Mouse (Mus musculus): ENCODE results near the gene Abcd4. TPM values are rescaled to one million over a fixed set of nuclear protein-coding genes. Genes with fewer than 3 reads are reported as not detected.
A peak's percentile ranks its signal among the peaks of the same experiment; 100 is the strongest.

Abcd4 gene
- total RNA-seq (2015; ENCODE audit: low replicate concordance) = 0.72 TPM in 1 of 2 replicates, not detected in the other
- total RNA-seq (2017; ENCODE audit: low replicate concordance) = 0.77 TPM in 1 of 2 replicates, not detected in the other

- peak; percentile 99 for ATAC-seq (replicated peaks; ENCODE audit: low FRiP score, poor library complexity, severe bottlenecking)
Observed at GRCm38 (mm10) chr12:84616977-84617630, at the start of gene Abcd4. Gene Abcd4, minus strand, starts transcription at chr12:84617413.

- ATAC-seq (replicated peaks; ENCODE audit: low FRiP score, poor library complexity, severe bottlenecking) = peak; percentile 61; the same call in 1 of the 2 replicates
Observed at GRCm38 (mm10) chr12:84653912-84654311, 36.7 kb upstream of the Abcd4 start.

DNA sequence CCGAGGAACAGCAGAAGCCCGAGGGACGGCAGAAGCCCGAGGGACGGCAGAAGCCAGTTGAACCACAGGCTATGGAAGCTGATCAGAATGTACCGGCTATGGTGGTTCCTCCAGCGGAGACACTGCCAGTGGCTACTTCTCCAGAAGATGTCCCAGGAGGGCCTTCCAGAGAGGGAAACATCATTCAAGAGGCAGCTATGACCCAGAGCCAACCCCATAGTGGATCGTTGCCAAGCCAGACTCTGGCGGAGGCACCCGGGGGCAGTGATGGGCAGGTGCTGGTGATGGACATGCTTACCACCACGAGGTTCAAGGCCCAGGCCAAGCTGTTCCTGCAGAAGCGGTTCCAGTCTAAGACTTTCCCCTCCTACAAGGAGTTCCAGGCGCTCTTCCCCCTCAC is 33.0 kb upstream of the Abcd4 start:
- ATAC-seq (replicated peaks; ENCODE audit: low FRiP score, poor library complexity, severe bottlenecking) = no peak

DNA sequence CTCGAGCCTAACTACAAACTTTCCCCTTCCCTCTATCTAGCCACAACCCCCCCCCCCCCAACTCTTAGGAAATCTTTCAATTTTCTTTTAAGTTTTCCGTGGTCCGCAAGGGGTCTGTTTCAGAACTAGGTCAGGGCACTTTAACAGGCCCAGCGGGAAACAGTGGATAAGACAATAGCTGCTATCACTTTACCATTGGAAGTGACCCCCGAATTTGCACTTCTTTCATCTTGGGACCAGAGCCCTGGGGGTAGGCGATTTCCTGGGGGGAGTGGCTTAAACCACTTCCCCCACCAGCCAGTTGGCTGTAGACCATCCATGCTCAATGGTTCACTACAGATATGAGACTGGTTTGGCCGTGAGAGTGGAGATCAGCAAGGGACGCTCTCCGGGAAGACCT is 23.4 kb upstream of the Abcd4 start, which contains the start of gene Vrtn:
Gene Vrtn, plus strand, starts transcription at position 366 of the 400 bp plus-strand sequence.
- no peak for ATAC-seq (replicated peaks; ENCODE audit: low FRiP score, poor library complexity, severe bottlenecking)

DNA sequence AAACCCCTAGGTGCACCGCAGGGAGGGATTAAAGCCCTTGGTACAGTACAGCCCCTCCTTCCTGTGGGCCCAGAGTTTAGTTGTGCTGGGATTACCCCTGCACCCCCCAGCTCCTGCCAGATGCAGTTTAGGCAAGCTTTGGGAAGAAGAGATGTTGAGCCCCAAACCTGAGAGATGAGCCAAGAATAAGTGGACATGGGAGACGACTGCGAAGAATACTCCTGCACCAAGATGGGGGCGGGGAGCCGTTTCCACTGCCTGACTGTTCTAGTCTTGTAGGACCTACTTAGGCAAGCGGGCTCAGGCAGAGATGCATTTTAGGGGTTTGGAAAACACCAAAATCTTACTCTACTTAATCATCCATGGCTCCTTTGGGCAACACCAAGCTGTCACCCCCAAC is 23.0 kb upstream of the Abcd4 start:
- ATAC-seq (replicated peaks; ENCODE audit: low FRiP score, poor library complexity, severe bottlenecking) = no peak

DNA sequence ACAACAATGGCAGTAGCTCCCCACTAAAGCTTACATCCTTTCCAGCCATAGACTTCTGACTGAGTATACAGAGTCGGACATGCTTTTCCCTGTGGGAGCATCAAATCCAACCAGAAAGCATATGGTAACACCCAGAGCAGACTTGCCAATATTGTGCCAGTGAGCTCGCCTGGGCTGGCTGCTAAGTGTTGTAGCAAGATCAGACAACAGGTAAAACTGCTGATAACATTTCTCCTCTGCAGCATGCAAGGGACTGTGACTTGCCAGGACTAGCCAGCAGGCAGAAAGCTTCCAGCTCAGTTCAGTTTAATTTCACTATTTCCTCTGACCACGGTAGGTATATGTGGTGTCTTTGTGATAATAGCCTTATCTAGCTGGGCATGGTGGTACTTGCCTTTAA is 14.7 kb upstream of the Abcd4 start:
- no peak for ATAC-seq (replicated peaks; ENCODE audit: low FRiP score, poor library complexity, severe bottlenecking)

- ATAC-seq (replicated peaks; ENCODE audit: low FRiP score, poor library complexity, severe bottlenecking) = no peak
Observed at GRCm38 (mm10) chr12:84625116-84625515, 7.9 kb upstream of the Abcd4 start.

- no peak for ATAC-seq (replicated peaks; ENCODE audit: low FRiP score, poor library complexity, severe bottlenecking)
Observed at GRCm38 (mm10) chr12:84624601-84625000, 7.4 kb upstream of the Abcd4 start.

DNA sequence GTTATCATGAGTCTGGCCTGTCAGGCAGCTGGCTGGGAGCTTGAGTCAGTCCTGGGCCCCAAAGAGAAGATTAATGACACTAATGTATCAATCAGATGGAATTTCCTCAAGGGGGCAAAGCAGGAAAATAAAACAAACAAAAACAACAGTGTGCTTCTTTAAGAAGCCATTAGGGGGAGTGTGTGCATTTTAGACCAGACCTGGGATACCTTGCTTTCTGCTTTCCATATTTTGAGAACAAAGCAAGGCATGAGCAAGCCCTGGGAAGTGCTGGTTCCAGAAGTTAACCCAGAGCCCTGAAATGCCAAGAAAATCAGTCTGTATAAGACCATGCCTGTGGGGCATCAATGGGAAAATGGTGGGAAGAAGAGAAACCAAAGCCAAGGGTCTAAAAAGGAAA is 3.8 kb upstream of the Abcd4 start:
- ATAC-seq (replicated peaks; ENCODE audit: low FRiP score, poor library complexity, severe bottlenecking) = no peak

DNA sequence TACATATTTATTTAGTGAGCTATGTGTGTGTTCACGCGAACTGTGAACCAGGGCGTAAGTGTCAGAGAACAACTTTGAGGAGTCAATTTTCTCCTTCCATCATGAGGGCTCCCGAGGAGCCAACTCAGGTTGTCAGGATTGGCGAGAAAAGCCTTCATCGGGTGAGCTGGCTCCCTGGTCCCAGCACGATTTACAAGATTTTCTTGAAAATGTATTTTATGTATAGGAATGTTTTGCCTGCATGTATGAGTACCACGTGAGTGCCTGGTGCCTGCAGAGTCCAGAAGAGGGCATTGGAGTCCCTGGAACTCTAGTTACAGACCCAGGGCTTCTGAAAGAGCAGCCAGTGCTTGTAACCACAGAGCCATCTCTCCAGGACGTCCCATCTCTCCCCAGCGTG is 450 bp upstream of the Abcd4 start:
- ATAC-seq (replicated peaks; ENCODE audit: low FRiP score, poor library complexity, severe bottlenecking) = 0 out of 2 replicates have a peak, but pooled peaks have one; percentile 31

DNA sequence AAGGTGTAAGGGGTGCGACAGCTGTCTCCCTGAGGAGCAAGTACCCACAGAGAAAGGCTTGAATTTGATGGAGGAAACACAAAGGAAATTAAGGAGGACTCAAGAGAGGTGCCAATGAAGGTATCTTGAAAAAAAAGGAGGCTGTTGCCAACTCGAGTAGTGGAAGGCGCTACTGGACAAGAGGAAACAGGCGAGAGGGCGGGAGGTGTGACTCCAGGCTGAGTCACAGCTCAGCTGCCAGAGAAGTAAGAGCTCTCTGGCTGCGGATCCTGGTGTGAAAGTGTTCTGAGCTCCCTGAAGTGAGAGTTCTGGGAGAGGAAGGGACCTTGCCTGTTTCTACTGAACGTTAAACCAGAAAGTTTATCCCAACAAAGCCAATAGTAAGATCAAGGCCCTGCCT is 2.7 kb downstream of the Abcd4 start:
- ATAC-seq (replicated peaks; ENCODE audit: low FRiP score, poor library complexity, severe bottlenecking) = no peak

GRCm38 (mm10) chr12:84614001-84614400 is 3.2 kb downstream of the Abcd4 start:
- ATAC-seq (replicated peaks; ENCODE audit: low FRiP score, poor library complexity, severe bottlenecking) = no peak

GRCm38 (mm10) chr12:84612518-84612917 is 4.7 kb downstream of the Abcd4 start:
- ATAC-seq (replicated peaks; ENCODE audit: low FRiP score, poor library complexity, severe bottlenecking) = no peak

GRCm38 (mm10) chr12:84611718-84612117 is 5.5 kb downstream of the Abcd4 start:
- ATAC-seq (replicated peaks; ENCODE audit: low FRiP score, poor library complexity, severe bottlenecking) = no peak

- no peak for ATAC-seq (replicated peaks; ENCODE audit: low FRiP score, poor library complexity, severe bottlenecking)
Observed at GRCm38 (mm10) chr12:84605860-84606259, 11.4 kb downstream of the Abcd4 start.

DNA sequence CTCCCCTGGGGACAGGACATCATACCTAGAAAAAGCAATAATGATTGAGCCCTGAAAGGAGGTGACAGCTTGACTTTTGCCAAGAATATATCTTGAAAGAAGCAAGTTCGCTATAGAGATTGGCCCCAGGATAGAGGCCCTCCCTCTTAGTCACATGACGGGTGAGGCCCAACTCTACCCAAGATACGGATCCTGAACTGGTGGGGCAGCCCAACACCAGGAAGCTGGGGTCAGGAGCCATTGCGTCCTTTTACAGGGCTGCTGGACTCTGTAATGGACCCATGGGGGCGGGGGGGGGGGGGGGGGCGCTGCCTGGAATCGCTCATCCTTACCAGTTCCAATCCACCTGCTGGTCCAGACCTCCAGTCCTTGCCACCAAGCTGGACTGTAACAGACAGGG is 13.2 kb downstream of the Abcd4 start:
- ATAC-seq (replicated peaks; ENCODE audit: low FRiP score, poor library complexity, severe bottlenecking) = no peak

- ATAC-seq (replicated peaks; ENCODE audit: low FRiP score, poor library complexity, severe bottlenecking) = no peak
Observed at GRCm38 (mm10) chr12:84598324-84598723, 18.9 kb downstream of the Abcd4 start.

DNA sequence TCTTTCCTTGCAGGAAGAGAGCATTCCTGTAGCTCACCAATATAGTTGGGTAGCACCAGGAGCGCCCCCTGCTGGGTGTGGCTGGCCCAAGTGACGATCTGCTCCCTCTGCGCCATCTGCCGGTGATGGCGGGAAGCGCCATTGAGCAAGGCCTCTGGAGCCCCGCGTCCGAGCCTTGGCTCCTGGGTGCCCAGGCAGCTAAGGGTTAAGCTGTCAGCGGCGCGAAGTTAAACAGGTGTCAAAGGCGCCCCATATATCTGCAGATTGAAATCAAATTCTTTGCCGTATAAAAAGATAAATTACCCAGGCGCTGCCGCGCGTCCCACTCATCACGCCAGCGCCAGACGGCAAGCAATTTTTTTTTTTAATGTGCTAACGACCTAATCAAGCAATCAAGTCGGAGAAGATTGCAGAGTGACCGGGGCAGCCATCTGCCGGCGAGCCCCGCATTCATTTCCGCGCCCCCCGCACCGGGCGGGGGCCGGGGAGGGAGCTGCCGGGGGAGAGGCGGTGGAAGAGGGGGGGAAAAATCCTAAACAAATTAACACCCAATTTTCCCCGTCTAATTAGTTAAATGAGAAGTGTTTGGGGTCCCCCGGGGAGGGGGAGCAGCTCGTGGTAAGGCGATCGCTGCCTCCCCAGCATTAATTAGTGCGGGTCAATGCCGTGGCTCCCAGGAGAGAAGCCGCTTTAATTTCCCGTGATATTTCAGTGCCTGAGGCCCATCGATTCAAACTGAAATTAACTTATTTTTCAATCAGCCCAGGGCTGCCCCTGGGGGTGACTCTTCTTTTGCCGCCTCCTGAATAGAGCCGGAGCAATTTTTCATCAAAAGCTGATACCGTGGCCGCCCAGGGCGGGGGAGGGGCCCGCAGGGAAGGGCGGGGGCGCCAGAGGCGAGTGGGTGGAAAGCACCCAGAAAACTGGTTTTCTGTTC is 27.1 kb downstream of the Abcd4 start:
- ATAC-seq (replicated peaks; ENCODE audit: low FRiP score, poor library complexity, severe bottlenecking) = peak; percentile 85

DNA sequence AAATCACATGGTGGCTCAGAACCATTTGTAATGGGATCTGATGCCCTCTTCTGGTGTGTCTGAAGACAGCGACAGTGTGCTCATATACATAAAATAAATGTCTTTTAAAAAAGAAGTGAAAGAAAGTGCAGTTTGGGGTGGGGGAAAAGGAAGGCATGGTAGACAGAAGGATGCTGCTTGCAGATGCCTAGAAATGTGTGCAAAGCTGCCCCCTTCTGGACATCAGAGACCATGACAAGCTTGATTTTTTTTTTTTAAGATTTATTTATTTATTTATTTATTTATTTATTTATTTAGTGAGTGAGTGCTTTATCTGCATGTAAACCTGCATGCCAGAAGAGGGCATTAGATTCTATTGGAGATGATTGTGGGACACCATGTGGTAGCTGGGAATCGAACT is 35.9 kb downstream of the Abcd4 start:
- no peak for ATAC-seq (replicated peaks; ENCODE audit: low FRiP score, poor library complexity, severe bottlenecking)

DNA sequence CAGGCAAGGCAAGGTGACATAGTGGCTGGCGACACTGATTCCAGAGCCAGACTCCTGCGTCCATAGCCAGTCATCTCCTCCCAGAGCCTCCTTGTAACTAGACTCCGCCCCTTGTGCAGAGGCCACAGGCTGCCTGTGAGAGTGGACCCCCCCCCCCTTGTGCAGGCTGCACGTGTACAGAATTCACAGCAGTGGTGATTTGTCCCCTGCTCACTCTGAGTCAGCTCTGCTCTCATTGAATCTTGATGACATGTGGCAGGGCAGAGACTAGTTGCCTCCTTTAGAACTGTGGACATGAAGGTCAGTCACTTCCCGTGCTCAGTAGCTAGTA is 38.8 kb downstream of the Abcd4 start:
- no peak for ATAC-seq (replicated peaks; ENCODE audit: low FRiP score, poor library complexity, severe bottlenecking)
